Mouse (Mus musculus): ENCODE results near the gene Prame.
"Not testable (repeated sequence)": the region's sequence is repeated elsewhere in the genome, so short reads cannot be mapped to it uniquely, and the experiment has no call there.

Gene Prame

DNA sequence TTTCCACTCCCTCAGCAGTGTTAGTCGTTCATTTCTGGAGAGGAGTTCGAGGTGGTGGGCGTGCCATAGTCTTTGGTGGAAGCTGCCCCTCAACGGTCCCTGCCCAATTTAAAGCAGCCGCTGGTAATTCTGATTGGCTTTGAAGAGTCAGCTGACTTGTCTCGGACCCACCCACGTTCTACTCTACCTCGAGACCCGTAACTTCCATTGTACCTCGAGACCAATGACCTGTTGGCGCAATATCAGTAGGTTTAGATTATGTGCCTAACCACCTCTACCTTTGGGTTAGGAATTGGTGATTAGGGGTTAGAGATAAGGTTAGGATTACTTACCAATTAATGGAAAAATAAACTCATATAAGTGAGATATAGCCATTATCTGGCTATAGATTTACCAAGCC, at the start of gene Prame:
Gene Prame, minus strand, starts transcription at position 101 of the 400 bp plus-strand sequence.
- DNase-seq = no peak

DNA sequence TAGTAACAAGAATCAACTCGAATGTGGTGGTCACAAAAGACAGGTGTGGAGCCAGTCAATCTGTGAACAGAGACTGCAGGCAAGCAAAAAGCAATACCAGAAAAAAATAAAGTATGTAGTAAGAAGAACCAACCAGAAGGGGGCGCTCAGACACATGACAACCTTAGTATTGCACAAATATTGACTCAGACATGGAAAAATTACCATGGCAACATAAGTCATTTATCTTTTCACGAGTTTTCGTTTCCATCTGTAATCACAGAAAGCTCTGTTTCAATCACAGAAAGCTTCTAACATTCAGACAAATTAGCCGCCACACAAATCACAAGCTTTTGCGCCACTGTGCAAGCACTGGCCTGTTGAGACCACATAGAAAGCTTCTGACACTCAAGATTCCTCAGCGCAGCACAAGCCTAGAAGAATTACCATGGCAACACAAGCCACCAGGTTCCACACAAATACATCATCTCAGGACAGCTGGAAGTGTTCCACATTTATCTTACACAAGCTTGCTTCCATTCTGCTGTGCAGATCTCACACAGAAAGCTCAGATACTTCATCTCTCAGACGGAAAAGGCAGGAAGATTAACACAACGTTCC, 24.8 kb upstream of the Prame start:
- DNase-seq = peak; percentile 23

DNA sequence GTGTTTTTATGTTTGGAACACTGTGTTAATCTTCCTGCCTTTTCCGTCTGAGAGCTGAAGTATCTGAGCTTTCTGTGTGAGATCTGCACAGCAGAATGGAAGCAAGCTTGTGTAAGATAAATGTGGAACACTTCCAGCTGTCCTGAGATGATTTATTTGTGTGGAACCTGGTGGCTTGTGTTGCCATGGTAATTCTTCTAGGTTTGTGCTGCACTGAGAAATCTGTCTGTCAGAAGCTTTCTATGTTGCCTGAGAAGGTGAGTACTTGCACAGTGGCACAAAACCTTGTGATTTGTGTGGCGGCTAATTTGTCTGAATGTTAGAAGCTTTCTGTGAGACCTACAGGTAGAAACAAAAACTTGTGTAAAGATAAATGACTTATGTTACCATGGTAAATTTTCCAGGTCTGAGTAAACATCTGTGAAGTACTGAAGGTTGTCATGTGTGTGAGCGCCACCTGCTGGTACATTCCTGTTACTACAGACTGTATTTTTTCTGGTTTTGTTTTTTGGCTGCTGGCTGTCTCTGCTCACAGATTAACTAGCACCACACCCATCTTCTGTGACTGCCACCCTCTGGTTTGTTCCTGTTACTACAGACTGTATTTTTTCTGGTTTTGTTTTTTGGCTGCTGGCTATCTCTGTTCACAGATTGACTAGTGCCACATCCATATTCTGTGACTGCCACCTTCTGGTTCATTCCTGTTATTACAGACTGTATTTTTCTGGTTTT, 26.0 kb downstream of the Prame start:
- DNase-seq = peak; percentile 1

DNA sequence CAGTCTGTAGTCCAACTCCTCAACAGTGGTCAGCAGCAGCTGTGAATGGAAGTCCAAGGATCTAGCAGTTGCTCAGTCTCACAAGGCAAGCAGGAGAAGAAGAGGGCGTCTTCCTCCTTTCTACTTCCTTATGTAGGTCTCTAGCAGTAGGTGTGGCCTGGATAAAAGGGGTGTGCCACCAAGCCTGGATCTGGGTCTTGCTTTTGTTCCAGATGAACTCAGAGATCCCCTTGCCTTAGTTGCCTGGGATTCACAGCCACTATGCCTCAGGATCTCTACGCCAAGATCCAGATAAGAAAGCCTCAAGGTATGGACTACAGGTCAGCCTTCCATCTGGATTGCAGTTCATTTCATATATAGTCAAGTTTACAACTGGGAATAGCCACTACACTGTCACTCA, 28.8 kb downstream of the Prame start, which contains the start of gene Nxf7:
Gene Nxf7, minus strand, starts transcription at position 101 of the 400 bp plus-strand sequence.
- DNase-seq = no peak

DNA sequence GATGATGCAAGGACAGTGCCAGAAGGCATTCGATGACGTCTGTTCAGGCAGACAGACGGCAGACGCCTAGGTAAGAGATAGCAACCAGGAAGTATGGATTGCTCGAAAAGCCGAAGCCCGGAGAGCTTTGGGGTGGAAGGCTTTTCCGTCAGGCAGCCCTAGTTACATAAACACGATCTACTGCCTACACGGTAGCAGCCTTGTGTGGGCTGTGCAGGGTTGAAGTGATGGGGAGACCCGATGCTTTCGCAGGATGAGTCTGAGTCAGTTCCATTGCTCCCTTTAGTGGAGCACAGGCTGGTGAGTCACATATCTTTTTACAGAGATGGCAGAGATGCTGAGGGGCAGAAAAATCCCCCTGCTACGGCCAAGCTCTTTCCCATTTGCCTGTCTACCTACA, 29.4 kb downstream of the Prame start:
- DNase-seq = no peak

DNA sequence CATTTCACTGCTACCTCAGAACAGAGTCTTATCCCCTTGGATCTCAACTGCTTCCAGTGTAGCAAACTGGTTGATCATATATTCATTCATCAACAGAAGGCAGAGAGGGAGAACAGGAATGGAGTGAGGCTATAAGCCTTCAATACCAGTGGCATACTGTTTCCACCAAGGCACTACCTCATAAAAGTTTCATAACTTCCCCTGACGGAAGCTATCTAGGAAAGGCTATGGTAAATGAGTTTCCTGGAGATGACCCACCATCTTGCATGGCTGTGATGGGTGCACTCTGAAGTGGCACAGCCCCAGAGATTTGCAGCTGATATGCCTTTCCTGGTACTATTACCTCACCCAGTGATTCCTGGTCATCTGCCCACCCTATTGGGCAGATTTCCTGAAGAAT, 51.1 kb downstream of the Prame start:
- DNase-seq = no peak

DNA sequence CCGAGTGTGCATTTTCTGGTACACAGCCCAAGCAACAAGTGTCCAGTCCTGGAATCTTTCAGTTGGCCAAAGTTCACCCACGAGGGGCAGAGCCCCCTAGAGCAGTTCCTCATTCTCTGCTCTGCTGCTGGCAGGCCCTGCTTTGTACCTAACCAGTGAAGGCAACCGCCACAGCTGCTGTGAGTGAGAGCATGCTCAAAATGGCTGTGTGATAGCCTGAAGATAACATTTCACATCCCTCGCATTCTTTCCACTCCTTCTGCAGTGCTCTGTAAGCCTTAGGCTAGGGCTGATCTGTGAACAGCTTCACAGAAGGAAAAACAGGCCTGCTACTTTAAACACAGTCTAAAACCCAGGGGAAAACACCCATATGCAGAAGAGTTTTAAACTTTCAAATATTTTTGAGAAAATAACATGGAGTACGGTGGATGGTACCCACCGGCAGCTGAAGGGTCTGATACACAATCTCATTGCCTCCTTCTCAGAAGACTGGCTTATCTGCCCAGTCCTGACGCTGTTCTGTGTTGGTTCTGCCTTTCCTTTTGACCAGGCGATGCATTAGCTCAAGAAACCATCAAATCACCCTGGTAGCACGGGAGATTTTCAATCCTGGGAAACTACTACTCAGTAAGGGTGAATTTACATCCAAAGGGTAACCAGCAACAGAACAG, 52.4 kb downstream of the Prame start:
- DNase-seq = not testable (repeated sequence)

DNA sequence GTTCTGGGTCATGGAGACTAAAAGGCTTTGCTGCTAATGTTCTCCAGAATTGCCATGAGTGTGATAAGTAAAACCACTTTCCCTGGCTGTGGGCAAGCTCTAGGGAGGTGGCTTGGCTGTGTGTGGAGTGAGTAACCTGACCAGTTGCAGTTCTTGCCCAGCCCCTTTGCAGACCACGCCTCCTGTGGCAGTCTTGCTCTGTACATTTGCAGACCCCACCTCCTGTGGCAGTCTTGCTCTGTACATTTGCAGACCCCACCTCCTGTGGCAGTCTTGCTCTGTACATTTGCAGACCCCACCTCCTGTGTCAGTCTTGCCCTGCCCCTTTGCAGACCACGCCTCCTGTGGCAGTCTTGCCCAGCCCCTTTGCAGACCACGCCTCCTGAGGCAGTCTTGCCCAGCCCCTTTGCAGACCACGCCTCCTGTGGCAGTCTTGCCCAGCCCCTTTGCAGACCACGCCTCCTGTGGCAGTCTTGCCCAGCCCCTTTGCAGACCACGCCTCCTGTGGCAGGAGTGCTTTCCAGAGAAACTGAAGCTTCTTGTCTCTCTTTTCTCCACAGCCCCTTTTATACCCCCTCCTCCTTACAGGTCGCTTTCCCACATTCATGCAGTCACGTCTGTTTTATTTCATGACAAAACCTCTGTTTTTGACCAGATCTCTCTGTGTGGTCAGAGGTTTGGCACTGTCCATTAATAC, 53.1 kb downstream of the Prame start:
- DNase-seq = peak; percentile 11

DNA sequence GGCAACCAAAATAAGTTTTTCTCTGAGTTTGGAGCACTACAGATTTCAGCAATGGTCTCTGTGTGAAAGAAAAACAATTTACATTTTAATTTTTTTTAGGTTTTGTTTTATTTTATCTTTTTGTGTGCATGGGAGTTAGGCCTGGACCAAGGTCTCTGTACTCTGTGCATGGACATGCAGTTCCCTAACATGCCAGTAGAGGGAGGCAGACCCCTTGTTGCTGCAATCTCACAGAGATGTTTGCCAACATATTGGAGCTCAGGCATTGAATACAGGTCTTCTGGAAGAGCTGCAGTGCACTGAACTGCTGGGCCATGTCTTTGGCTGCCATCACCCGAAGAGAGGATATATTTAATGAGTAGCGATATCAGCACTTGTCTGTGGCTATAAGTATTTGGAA, 58.0 kb downstream of the Prame start:
- DNase-seq = peak; percentile 42

DNA sequence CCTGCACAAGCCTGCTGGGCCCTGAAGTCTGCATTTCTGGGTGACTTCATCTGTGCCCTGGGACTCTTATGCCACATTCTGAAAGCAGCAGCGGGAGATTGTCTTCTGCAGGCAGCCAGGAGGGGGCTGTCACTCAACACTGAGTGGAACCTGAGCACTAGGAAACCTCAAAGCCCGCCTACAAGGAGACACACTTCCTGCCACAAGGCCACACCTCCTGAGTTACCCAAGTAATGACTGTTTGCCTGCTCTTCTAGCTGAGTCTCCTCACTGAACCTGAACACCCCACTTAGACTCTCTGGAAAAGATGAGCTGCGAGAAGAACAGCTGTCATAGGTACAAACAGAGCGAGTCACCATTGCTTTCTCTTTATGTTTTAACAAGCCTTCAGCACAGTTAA, 62.6 kb downstream of the Prame start:
- DNase-seq = not testable (repeated sequence)

Data from embryo, embryonic 11 days (tissue).